Mouse (Mus musculus): Measurements from ENCODE around the gene Dlgap1.

DNA sequence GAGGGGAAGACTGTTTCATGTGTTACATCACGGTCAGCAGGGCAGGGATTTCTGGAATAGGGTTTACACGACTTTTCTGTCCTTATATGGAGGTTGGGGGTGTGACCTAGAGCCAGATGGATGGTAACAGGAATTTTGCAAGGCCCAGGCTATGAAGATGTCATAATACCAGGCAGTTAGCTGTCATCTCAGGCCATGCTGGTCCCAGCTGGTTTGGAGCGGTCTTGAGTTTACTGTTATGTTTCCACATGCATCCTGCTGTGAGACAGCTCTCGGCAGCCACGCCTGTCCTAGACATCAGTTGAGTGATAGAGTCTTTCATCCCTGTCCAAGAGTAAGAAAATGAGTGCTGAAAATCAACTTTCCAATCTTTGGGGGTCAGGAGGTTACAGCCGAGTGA, 776.5 kb downstream of the Dlgap1 start:
- TF ChIP-seq EP300 (IDR thresholded peaks at IDR 0.05; ENCODE audit: insufficient read depth, low read depth, low read length) (no peak), CTCF (IDR thresholded peaks at IDR 0.05) (no peak), POLR2A (IDR thresholded peaks at IDR 0.05; ENCODE audit: insufficient read depth, low read depth, low read length) (no peak)

All from heart, adult 2 months (tissue).